Mouse (Mus musculus) CD4-positive, CD25-positive, alpha-beta regulatory T cell, adult 2 months (primary cell): ENCODE results near the gene Lingo1.

Experiments
- DNase-seq: peaks from one replicate; pipeline ENCODE4 v3.0.0-alpha.2; 2012; ENCODE audit warnings: low read depth, low spot score

Gene Lingo1

GRCm38 (mm10) chr9:56681950-56682349 is 114.3 kb downstream of the Lingo1 start:
- DNase-seq: no peak

- DNase-seq: no peak
Observed at GRCm38 (mm10) chr9:56678929-56679681, 117.2 kb downstream of the Lingo1 start.

GRCm38 (mm10) chr9:56675696-56676095 is 120.6 kb downstream of the Lingo1 start:
- DNase-seq: no peak

GRCm38 (mm10) chr9:56669605-56670221 is 126.6 kb downstream of the Lingo1 start:
- no peak for DNase-seq

- no peak for DNase-seq
Observed at GRCm38 (mm10) chr9:56664136-56664535, 132.1 kb downstream of the Lingo1 start.

- no peak for DNase-seq
Observed at GRCm38 (mm10) chr9:56662946-56663345, 133.3 kb downstream of the Lingo1 start.

- no peak for DNase-seq
Observed at GRCm38 (mm10) chr9:56662405-56662804, 133.9 kb downstream of the Lingo1 start.

- DNase-seq: no peak
Observed at GRCm38 (mm10) chr9:56661217-56661840, 134.9 kb downstream of the Lingo1 start.

- no peak for DNase-seq
Observed at GRCm38 (mm10) chr9:56658580-56658979, 137.7 kb downstream of the Lingo1 start.

- DNase-seq: no peak
Observed at GRCm38 (mm10) chr9:56657996-56658398, 138.3 kb downstream of the Lingo1 start.

- no peak for DNase-seq
Observed at GRCm38 (mm10) chr9:56656766-56657542, 139.3 kb downstream of the Lingo1 start.

GRCm38 (mm10) chr9:56655167-56655566 is 141.1 kb downstream of the Lingo1 start:
- DNase-seq: no peak

GRCm38 (mm10) chr9:56652551-56652950 is 143.7 kb downstream of the Lingo1 start:
- DNase-seq: no peak

- DNase-seq: no peak
Observed at GRCm38 (mm10) chr9:56651586-56651985, 144.7 kb downstream of the Lingo1 start.

GRCm38 (mm10) chr9:56646227-56647025 is 149.8 kb downstream of the Lingo1 start:
- DNase-seq: no peak

GRCm38 (mm10) chr9:56643474-56643873 is 152.8 kb downstream of the Lingo1 start:
- no peak for DNase-seq

GRCm38 (mm10) chr9:56638226-56638905 is 157.9 kb downstream of the Lingo1 start:
- peak; percentile 54 for DNase-seq

GRCm38 (mm10) chr9:56637403-56637857 is 158.8 kb downstream of the Lingo1 start:
- DNase-seq: peak; percentile 5

- DNase-seq: peak; percentile 4
Observed at GRCm38 (mm10) chr9:56636766-56637402, 159.4 kb downstream of the Lingo1 start.

GRCm38 (mm10) chr9:56636214-56636613 is 160.1 kb downstream of the Lingo1 start:
- peak; percentile 84 for DNase-seq
